Mouse (Mus musculus) liver (tissue): Measurements from ENCODE around the gene Sdsl.
A peak's percentile ranks its signal among the peaks of the same experiment; 100 is the strongest.

Experiments used
- DNase-seq: peaks from one replicate; pipeline ENCODE4 v3.0.0-alpha.2; 2020; ENCODE audit warnings: mixed read lengths

The Sdsl gene

DNA sequence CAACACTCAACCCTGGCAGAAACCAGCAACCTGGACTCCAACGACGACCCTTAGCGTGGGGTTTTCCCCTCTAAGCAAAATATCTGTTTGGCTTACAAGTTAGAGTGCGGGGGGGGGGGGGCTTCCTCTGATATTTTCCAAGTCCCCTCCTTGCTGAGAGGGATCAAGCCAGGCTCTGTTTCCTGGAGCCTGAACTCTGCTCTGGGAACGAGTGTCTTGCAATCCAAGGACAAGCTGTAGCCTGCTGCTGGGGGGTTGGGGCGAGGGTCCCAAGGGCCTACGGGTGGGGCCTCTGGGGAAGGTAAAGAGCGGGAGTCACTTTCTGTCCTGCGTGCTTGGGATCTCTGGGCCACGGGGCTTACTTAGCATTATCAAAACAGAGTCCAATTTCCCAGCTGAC, 46.0 kb downstream of the Sdsl start:
- DNase-seq = no peak

GRCm38 (mm10) chr5:120425711-120426110, 46.9 kb downstream of the Sdsl start:
- no peak for DNase-seq

DNA sequence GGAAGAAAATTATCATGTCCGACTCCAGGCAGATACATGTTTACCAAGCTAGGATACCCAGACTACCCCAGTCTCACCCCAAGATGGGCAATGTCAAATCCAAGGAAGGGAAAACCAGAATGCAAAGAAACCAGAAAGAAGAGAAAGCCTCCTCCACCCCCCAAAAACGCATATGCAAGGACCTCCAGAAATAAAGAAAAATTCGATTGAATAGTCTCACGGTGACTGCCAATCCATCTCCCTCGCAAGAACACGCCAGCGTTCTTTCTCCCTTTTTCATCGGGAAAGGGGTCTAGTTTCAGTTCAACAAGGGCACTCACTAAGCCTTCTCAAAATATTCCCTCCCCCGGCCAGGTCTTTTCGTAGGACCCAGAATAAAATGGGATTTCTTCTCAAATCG, 48.0 kb downstream of the Sdsl start:
- DNase-seq = no peak

DNA sequence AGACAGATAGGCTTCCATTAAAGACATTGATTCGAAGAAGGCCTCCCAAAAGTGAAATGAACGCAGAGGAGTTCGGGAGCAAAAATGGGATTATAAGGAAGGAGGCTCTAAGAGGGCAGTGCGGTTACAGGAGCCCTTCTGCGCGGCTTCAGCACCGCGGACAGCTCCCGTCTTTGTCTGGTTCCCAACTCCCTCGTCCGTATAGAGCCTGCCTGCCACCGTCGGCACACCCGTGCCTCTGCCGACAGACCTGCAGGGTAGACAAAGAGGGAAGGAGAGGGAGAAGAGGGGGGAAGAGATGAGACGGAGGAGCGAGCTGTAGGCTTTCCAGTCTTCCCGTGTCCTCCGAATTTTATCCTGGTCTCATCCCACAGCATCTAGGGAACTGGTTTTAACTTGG, 48.6 kb downstream of the Sdsl start:
- DNase-seq = peak; percentile 76

DNA sequence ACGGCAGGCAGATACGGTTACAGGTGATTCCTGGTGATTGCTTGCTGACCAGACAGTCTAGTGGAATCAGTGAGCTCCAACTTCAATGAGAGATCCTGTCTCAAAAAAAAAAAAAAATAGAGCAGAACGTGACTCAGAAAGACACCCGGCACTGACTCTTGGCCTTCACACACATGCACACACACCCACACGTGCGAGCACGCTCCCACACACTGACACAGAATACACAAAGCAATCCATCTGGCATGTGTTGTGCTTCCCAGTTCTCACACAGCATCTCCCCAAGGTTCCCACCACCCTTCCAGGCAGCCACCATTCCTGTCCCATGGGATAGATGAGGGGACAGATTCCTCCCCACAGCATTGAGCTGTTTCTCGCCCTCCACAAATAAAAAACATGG, 52.5 kb downstream of the Sdsl start:
- DNase-seq = no peak

- DNase-seq = no peak
Observed at GRCm38 (mm10) chr5:120413436-120413835, 59.2 kb downstream of the Sdsl start.

- DNase-seq = no peak
Observed at GRCm38 (mm10) chr5:120409385-120410378, 62.9 kb downstream of the Sdsl start.

GRCm38 (mm10) chr5:120408933-120409332, 63.7 kb downstream of the Sdsl start:
- DNase-seq = no peak
